Mouse (Mus musculus) macrophage (primary cell): ENCODE data around the gene Fam155a. TPM values are rescaled to one million over a fixed set of nuclear protein-coding genes. Genes with fewer than 3 reads are reported as not detected.
"Not testable (repeated sequence)": the region's sequence is repeated elsewhere in the genome, so short reads cannot be mapped to it uniquely, and the experiment has no call there.

ENCODE experiments used
- H3K27ac ChIP-seq: fragments of 350-480 bp; formaldehyde crosslinking; 2 replicates; pipeline ENCODE4 v1.9.0; 2021
- H3K36me3 ChIP-seq: fragments of 350-480 bp; formaldehyde crosslinking; 2 replicates; pipeline ENCODE4 v1.9.0; 2021; ENCODE audit errors: inconsistent target
- H3K4me3 ChIP-seq: fragments of 350-480 bp; formaldehyde crosslinking; 2 replicates; pipeline ENCODE4 v1.9.0; 2021; ENCODE audit errors: inconsistent target
- H3K79me2 ChIP-seq: fragments of 350-480 bp; formaldehyde crosslinking; 2 replicates; pipeline ENCODE4 v1.9.0; 2021; ENCODE audit errors: inconsistent target
- WGBS: methylation state at CpG from one replicate; pipeline ENCODE4 v1.1.7; 2026; ENCODE audit warnings: inconsistent platforms; ENCODE audit not compliant: missing documents; 5-methylcytosine and 5-hydroxymethylcytosine counted together
- polyA plus RNA-seq: library from polyadenylated mRNA; stranded (reverse); fragments of 250-400 nt; gene quantifications from 3 replicates; pipeline ENCODE4 v1.2.4, GENCODE M21; 2018; ENCODE audit warnings: inconsistent platforms
- total RNA-seq, 78 experiments: library from RNA; depleted of rRNA; stranded (reverse); fragments of 250-400 nt; gene quantifications; 1 replicate in 9 of 78; 2 replicates in 24 of 78; 3 replicates in 43 of 78; 4 replicates in 2 of 78; pipeline ENCODE4 v1.2.4; 2018; ENCODE audit warnings: inconsistent platforms in 56 of 78

The Fam155a gene
- not detected for total RNA-seq (2018; cell fraction: chromatin; rRNA removed)
- not detected for total RNA-seq (2018; cell fraction: cytosol; rRNA removed)
- not detected for total RNA-seq (2018; cell fraction: nucleus; rRNA removed)
- not detected in 3 replicates for polyA plus RNA-seq

DNA sequence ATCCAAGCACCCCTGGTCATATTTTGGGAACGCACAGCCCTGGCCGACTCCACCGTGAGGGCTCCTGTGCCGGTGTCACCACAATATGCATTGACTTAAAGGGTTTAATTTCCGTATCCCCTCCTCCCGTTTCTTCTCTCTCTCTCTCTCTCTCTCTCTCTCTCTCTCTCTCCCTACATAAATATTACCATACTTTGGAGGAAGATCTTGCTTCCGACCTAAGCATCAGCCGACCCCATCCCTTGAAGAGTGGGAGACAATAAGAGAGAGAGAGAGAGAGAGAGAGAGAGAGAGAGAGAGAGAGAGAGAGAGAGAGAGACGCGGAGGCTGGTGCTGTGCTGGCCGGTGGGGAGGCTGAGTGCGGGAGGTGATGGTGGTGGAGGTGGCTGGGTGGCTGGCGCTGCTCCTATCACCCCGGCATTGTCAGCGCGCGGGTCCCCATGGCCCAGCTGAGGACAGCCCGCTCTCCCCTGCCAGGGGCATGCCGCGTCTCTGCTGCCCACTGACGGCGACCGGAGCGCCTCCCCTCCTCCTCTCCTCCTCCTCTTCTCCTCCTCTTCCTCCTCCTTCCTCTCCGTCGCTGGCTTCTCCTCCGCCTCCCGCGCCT lies at the start of gene Fam155a:
Gene Fam155a, minus strand, starts transcription at position 163 of the 607 bp plus-strand sequence.
- H3K4me3 ChIP-seq, result no peak within 1 kb of the TSS
- H3K27ac ChIP-seq, result no peak within 1 kb of the TSS

DNA sequence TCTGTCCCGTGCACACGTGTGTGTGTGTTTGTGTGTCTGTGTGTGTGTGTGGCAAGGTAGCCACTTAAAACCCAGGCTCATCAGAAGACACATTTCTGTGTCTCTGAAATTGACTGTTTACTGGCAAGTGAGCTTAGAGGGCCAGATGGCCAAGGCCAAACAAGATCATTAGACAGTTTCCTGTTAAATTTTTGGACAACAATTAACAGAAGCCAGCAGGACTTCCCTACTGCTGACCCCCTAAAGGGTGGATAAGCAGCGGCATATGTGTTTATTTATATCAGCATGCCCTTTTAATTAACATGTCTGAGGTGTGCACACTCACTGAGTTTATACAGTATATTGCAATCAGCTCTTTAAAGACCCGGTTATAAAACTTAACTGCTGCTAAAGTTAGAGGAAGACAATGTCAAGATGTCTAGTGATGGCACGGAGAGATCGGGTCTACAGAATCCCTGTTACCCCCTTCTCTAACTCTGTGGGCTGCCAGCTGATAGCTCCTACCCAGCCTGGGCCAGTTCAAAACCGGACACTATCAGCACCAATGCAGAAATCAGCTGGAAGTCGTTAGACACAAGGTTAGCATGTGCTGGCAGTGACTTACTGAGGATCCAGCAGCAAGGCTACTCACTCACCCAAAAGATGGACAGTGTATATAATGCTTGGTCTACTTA lies 42.4 kb upstream of the Fam155a start:
- Histone ChIP-seq H3K36me3 (no peaks in the 10 kb centered on the region), H3K27ac (no peak overlapping the region), H3K4me3 (no peak overlapping the region), H3K79me2 (no peaks in the 10 kb centered on the region)
- 83% methylated on average over 8 of the region's 8 CpGs for WGBS

More for the DNA sequence above, at the start of gene Fam155a:
- WGBS, result 7% methylated on average over 20 of the region's 29 CpGs
- Histone ChIP-seq H3K36me3 (no peaks in the 10 kb centered on the region), H3K79me2 (no peaks in the 10 kb centered on the region)

DNA sequence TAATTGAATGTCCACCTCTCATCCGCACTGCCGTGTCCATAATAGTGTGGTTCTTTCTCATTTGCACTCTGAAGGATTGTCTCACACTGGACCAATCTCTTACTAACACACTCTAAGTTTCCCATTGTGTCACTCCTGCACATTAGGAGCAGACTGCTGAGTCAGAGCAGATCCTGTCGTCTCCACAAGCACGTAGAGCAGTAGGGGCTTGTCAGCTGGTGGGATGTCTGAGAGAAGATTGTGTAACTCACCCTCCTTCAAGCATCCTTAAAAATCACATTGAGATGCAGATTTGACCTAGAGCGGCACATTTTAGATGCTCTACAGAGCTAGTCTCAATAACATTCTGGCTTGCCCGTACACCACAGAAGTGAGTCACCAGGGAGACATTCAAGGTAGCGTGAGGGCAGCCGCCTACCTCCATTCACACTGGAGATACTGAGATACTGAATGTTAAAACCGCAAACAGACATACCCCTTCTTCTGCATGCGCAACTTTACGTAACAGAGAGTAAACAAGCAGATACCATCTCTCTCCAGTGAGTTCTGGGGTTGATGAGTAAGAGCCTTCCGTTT lies 40.1 kb upstream of the Fam155a start:
- no peaks in the 10 kb centered on the region for H3K36me3 ChIP-seq
- no peak overlapping the region for H3K4me3 ChIP-seq
- 77% methylated on average over 12 of the region's 12 CpGs for WGBS
- no peak overlapping the region for H3K27ac ChIP-seq
- no peaks in the 10 kb centered on the region for H3K79me2 ChIP-seq

DNA sequence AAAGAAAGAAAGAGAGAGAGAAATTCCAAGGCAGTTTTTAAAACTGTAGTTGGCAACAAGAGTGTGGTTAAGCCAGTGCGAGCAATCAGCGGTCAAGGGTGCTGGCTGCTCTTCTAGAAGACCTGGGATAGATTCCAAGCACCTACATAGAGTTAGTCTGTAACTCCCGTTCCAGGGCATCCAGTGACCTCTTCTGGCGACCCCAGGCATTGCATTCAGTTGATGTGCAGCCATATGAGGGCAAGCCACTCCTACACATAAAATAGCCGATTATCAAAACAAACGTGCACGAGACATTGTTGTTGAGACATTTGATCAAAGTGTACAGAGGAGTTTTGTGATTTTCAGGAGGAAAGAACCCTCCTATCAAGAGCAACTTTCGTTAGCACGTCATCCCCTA lies 37.6 kb upstream of the Fam155a start:
- H3K27ac ChIP-seq, result no peak overlapping the region
- H3K4me3 ChIP-seq, result no peak overlapping the region
- H3K36me3 ChIP-seq, result no peaks in the 10 kb centered on the region
- no peaks in the 10 kb centered on the region for H3K79me2 ChIP-seq
- 85% methylated on average over 9 of the region's 9 CpGs for WGBS

DNA sequence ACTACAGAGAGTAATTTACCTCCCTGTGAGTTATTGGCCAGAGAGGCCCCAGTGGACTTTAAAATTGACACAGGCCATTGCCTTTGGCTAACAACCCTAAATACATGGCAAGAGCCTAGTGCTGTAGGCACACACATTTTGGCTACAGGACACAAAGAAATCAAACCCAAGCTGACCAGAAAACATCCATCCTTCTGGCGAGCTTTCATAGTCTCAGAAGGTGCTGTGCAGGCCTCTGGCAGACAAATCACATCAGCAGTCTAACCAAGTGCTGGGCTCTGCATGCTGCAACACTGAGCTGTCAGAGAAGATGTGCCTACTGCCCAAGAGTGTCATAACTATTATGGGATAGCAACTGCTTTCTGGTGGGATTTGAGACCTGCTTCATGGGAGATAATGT lies 34.7 kb upstream of the Fam155a start:
- Histone ChIP-seq H3K36me3 (no peaks in the 10 kb centered on the region), H3K27ac (no peak overlapping the region), H3K79me2 (no peaks in the 10 kb centered on the region), H3K4me3 (no peak overlapping the region)
- WGBS, result 69% methylated on average over 1 of the region's 1 CpGs

DNA sequence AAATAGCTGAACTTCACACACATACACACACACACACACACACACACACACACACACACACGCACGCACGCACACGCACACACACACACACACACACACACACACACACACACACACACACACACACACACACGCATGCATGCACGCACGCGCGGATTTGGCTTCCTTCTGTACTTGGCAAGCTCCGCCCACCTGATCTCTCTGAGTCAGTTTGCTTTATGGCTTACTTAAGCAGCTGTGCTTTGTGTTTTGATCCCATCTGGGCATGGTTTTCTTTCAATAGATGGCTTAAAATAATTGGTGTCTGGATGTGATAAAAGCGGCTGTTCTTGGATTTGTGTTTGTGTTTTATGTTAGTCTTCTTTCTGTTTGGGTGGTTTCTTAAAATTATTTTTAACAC lies 29.4 kb upstream of the Fam155a start:
- H3K4me3 ChIP-seq, H3K36me3 ChIP-seq, H3K27ac ChIP-seq, H3K79me2 ChIP-seq: not testable (repeated sequence)
- WGBS, result 100% methylated on average over 2 of the region's 11 CpGs

DNA sequence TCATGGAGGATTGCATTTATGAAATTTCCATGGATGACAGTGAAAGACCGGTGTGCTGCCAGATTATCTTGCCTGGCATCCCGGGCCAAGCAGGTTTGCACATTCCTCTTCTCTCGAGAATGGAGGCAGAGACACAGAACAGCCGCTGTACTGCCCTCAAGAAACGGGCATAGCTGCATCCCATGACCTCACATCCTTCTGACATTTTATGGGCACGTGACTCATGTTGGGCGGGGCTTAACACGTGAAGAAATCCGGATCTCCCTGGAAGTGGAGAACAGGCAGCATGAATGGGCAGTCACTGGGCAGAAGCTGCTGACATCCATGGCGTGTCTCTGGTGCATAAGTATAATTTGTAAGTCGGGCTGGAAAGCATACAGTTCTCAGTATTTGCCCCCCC lies 29.0 kb upstream of the Fam155a start:
- H3K4me3 ChIP-seq, result no peak overlapping the region
- H3K27ac ChIP-seq, result no peak overlapping the region
- no peaks in the 10 kb centered on the region for H3K79me2 ChIP-seq
- no peaks in the 10 kb centered on the region for H3K36me3 ChIP-seq
- 90% methylated on average over 11 of the region's 11 CpGs for WGBS

DNA sequence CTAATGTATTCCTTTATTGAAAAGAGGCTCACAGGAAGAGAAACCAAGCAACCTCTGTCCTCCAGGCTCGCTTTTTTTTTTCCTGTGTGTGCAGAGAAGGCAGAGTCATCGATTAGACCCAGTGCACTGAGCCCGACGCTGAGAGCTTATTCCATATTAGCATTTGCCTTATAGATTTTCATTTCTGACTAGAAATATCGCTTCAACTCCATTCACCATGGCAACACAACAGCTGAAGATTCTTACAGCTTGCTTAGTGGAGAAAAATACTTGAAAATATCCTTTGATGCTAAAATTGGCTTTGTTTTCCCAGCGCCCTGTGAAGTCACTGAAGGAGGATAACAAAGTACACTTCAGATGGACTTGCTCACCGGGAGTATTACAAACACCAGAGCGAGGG lies 26.6 kb upstream of the Fam155a start:
- Histone ChIP-seq H3K4me3 (no peak overlapping the region), H3K27ac (no peak overlapping the region), H3K79me2 (no peaks in the 10 kb centered on the region), H3K36me3 (no peaks in the 10 kb centered on the region)
- 85% methylated on average over 8 of the region's 8 CpGs for WGBS

DNA sequence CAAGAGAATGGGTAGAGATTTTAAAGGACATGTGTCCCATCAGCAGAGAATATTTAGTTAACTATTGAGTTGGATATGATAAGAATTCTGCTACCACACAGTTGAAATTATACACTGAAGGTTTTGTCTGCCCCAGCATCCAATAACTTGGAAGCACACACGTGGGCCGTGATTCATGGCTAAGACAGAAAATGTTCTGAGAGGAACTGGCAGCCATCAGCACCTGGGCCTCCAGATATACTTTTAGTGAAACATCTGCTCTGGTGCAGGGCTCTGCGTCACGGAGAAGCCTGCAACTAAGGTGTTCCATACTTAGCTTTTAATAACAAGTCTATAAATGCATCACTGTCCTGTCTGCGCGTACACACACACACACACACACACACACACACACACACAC lies 24.8 kb upstream of the Fam155a start:
- H3K79me2 ChIP-seq, result no peaks in the 10 kb centered on the region
- 93% methylated on average over 6 of the region's 6 CpGs for WGBS
- no peak overlapping the region for H3K4me3 ChIP-seq
- no peaks in the 10 kb centered on the region for H3K36me3 ChIP-seq
- H3K27ac ChIP-seq, result no peak overlapping the region

DNA sequence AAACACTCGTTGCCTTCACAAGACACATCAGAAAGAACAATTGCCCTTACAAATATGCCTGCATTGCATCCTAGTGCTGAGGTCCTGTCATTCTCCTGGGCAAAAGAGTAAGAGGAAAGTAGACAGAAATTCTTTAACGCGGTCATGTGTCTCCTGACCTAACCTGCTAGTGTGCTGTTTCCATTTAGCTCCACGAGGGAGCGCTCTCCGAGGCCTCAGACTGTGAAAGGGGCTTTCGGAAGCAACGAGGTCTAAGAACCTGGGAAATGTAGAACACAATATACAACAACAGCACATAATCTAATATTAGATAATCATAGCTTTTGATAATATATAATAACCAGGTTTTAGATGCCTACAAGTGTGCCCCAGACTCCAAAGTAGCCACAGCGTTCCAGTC lies 22.4 kb upstream of the Fam155a start:
- no peaks in the 10 kb centered on the region for H3K79me2 ChIP-seq
- H3K36me3 ChIP-seq, result no peaks in the 10 kb centered on the region
- WGBS, result 63% methylated on average over 9 of the region's 9 CpGs
- H3K4me3 ChIP-seq, result no peak overlapping the region
- H3K27ac ChIP-seq, result no peak overlapping the region

DNA sequence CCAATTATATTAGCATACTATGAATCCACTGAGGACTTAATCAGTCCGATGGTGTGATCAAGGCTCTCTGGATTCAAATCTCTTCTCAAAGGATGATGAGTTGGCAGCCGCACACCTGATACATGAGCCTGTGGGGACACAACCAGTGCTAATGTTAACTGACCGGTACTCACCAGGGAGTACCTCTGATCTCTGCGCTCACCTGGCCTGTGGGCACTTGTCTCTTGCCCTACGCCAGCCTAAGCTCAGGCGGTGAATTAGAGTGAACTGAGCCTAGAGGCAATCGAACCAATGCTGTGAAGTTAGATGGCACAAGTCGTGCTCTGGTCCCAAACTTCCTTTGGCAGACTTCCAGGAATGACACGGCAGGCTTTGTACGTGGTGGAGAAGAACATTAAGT lies 9.4 kb upstream of the Fam155a start:
- no peak overlapping the region for H3K4me3 ChIP-seq
- WGBS, result 81% methylated on average over 10 of the region's 10 CpGs

DNA sequence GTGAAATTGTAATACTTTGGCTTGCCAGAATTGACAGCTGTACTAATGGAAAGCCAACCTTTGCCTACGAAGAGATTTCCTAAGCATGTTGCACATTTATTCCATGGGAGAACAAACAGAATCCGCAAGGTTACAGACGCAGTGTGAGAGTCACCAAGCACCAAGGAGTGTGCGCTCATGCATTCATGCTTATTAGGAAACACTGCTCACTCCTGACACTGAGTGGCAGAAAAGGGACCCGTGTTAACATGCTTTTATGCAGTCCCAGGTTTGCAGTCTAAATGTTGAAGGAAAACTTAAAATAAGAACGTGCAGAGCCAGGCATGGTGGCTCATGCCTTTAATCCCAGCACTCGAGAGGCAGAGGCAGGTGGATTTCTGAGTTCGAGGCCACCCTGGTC lies 7.2 kb upstream of the Fam155a start:
- Histone ChIP-seq H3K36me3 (no peaks in the 10 kb centered on the region), H3K4me3 (no peak overlapping the region), H3K79me2 (no peaks in the 10 kb centered on the region), H3K27ac (no peak overlapping the region)
- WGBS, result 78% methylated on average over 8 of the region's 8 CpGs

More for the DNA sequence above, 9.4 kb upstream of the Fam155a start:
- Histone ChIP-seq H3K36me3 (no peaks in the 10 kb centered on the region), H3K79me2 (no peaks in the 10 kb centered on the region), H3K27ac (no peak overlapping the region)

DNA sequence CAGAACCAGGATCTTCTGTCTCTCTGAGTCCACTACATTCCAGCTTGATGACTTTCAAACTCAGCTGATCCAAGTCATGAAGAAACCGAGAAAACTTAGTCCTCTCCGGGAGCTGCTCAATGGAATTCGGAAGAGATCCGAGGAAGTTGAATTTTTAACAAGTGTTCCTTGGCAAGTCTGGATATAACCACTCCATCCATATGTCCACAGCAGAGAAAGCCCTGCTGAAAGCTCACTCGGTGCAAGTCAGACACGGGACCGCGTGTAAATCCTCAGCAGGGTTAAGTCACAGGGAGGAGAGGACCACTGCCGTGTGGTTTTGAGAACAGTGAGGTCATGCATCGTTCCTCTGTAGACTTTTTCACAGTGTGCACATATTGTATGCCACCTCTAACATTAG lies 5.9 kb upstream of the Fam155a start:
- Histone ChIP-seq H3K79me2 (no peaks in the 10 kb centered on the region), H3K36me3 (no peaks in the 10 kb centered on the region), H3K4me3 (no peak overlapping the region), H3K27ac (no peak overlapping the region)
- 90% methylated on average over 8 of the region's 10 CpGs for WGBS

DNA sequence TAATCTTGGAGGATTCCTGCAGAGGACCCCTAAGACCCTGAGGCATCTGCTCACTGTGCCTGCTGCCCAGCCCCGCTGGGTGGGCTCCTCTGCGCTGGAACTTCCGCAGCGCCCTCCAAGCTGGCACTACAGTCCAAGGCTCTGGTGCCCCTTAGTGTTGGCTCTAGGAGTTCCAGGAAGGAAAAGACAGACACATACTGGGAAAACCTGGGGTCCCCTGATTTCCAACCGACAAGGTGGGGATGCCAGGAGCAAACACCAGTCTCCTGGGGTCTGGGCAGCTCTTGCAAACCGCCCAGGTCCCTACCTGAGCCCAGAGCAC lies 1.5 kb upstream of the Fam155a start:
- 11% methylated on average over 6 of the region's 6 CpGs for WGBS
- Histone ChIP-seq H3K4me3 (no peak overlapping the region), H3K79me2 (no peaks in the 10 kb centered on the region), H3K36me3 (no peaks in the 10 kb centered on the region), H3K27ac (no peak overlapping the region)
